Mouse (Mus musculus): ENCODE results near the gene Adamts12.

GRCm38 (mm10) chr15:11197051-11197450, 132.5 kb downstream of the Adamts12 start:
- no peak for TF ChIP-seq CTCF (IDR thresholded peaks at IDR 0.05; ENCODE audit: borderline replicate concordance, control insufficient read depth, extremely low read depth, insufficient read depth, low read length, poor library complexity)
- no peak for TF ChIP-seq POLR2A (IDR thresholded peaks at IDR 0.05; ENCODE audit: control insufficient read depth, extremely low read depth, insufficient read depth, low read length, poor library complexity)

Measured in thymus, adult 2 months (tissue).